Mouse (Mus musculus): Measurements from ENCODE around the gene Nrxn2. TPM values are rescaled to one million over a fixed set of nuclear protein-coding genes. Genes with fewer than 3 reads are reported as not detected.

The Nrxn2 gene
- polyA plus RNA-seq, 1 experiment from 2014 or later: 5.0 TPM

DNA sequence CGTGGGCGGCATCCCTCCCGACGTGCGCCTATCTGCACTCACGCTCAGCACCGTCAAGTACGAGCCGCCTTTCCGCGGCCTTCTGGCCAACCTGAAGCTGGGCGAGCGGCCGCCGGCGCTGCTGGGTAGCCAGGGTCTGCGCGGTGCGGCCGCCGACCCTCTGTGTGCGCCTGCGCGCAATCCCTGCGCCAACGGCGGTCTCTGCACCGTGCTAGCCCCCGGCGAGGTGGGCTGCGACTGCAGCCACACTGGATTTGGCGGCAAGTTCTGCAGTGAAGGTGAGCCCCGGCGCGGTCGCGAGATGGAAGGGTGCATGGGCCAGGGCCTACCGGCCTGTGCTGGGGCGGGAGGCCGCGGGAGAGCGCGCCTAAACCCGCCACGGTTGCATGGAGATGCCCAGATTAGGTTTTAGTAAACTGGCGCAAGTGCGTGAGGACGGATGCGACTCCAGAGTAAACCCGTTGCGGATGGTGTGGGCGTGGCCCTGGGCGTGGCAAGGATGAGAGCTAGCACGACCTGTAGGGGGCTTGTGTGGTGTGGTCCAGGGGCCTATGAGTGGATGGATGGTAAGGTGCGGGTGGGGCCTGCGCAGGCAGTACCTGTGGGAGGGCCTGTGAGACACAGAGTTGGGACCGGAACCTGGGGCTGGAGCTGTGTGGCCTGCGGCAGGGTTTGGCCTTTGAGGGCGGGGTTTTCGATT is 10.1 kb downstream of the Nrxn2 start:
- peak; percentile 72 for DNase-seq (ENCODE audit: low spot score)
- under 1% methylated on average over 60 of the region's 60 CpGs for WGBS
- Histone ChIP-seq H3K4me3 (ENCODE audit: low read depth, low read length) (peak overlapping the region; percentile 35), H3K27me3 (ENCODE audit: control insufficient read depth, insufficient read depth, low read length) (peaks cover 51% of the 10 kb centered on the region), H3K9ac (replicated peaks; ENCODE audit: low read length) (peak overlapping the region; percentile 22), H3K4me1 (ENCODE audit: control insufficient read depth, insufficient read depth, low read length) (peaks cover 13% of the 10 kb centered on the region), H3K27ac (replicated peaks; ENCODE audit: low read depth, low read length) (no peak overlapping the region), H3K9me3 (replicated peaks; ENCODE audit: control insufficient read depth, low read length) (no peaks in the 10 kb centered on the region), H3K36me3 (replicated peaks; ENCODE audit: control insufficient read depth, insufficient read depth, low read depth, low read length) (no peaks in the 10 kb centered on the region), H3K4me2 (ENCODE audit: low read depth, low read length) (peak overlapping the region; percentile 67)
- peak; percentile 37; the same call in 1 of the 2 replicates for ATAC-seq (replicated peaks; ENCODE audit: insufficient number of reproducible peaks, low FRiP score, low TSS enrichment, low read depth)

DNA sequence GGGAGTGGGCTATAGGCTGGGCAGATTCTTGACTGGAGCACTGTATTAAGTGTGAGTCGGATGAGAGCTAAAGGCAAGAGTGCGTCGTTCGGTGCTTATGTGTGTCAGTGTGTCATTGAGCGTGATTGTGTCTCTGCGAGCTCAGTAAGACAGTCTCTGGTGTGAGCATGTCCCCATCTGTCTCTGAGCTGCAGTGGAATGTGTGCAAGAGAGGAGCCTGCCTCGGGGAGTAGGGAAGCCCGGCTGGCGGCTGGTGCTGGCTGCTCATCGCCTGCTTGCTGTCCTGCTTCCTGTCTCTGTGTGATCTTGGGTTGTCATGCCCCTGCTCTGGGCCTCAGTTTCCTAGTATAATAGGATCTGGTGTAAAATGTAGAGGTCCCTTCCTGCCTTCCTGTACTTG is 24.5 kb downstream of the Nrxn2 start:
- ATAC-seq (replicated peaks; ENCODE audit: insufficient number of reproducible peaks, low FRiP score, low TSS enrichment, low read depth): no peak
- Histone ChIP-seq H3K4me1 (ENCODE audit: control insufficient read depth, insufficient read depth, low read length) (no peaks in the 10 kb centered on the region; the same call in 1 of the 2 replicates), H3K36me3 (replicated peaks; ENCODE audit: control insufficient read depth, insufficient read depth, low read depth, low read length) (no peaks in the 10 kb centered on the region), H3K27me3 (ENCODE audit: control insufficient read depth, insufficient read depth, low read length) (no peaks in the 10 kb centered on the region), H3K9me3 (replicated peaks; ENCODE audit: control insufficient read depth, low read length) (no peaks in the 10 kb centered on the region), H3K4me2 (ENCODE audit: low read depth, low read length) (no peak overlapping the region), H3K9ac (replicated peaks; ENCODE audit: low read length) (no peak overlapping the region), H3K27ac (replicated peaks; ENCODE audit: low read depth, low read length) (no peak overlapping the region), H3K4me3 (ENCODE audit: low read depth, low read length) (no peak overlapping the region)
- 59% methylated on average over 10 of the region's 10 CpGs for WGBS
- no peak for DNase-seq (ENCODE audit: low spot score)

DNA sequence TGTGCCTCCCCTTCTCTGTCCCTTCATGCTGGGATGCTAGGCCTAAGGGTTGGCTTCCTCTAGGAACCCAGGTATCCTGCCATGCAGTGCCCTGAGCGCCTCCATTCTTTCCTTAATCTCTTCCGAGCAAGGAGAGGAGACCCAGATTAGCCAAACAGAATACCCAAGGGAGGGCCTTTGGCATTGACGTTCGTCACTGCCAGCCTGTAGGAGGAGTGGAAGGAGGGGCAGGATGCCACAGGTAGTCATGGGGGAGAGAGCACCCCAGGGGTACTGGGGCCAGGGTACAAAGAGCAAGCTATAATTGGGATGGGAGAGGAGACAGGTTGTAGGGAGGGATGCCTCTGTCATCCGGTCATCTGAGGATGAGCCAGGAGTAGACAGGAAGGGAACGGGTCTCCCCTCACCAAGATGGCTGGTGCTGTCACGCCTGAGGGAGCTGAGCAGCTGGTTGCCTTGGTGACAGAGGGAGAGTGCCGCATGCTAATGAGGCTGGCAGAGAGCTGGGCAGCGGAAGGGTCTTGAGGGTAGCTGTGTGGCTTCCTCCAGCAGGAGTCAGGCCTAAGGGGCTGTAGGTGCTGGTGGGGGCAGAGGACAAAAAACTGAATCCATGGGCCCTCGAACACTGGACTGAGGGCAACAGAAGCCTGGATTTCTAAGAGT is 27.4 kb downstream of the Nrxn2 start:
- DNase-seq (ENCODE audit: low spot score): peak; percentile 41
- no peaks in the 10 kb centered on the region; the same call in 1 of the 2 replicates for H3K4me1 ChIP-seq (ENCODE audit: control insufficient read depth, insufficient read depth, low read length)
- no peaks in the 10 kb centered on the region for H3K9me3 ChIP-seq (replicated peaks; ENCODE audit: control insufficient read depth, low read length)
- H3K9ac ChIP-seq (replicated peaks; ENCODE audit: low read length): no peak overlapping the region
- H3K27me3 ChIP-seq (ENCODE audit: control insufficient read depth, insufficient read depth, low read length): no peaks in the 10 kb centered on the region
- ATAC-seq (replicated peaks; ENCODE audit: insufficient number of reproducible peaks, low FRiP score, low TSS enrichment, low read depth): peak; percentile 54
- no peak overlapping the region for H3K27ac ChIP-seq (replicated peaks; ENCODE audit: low read depth, low read length)
- H3K4me3 ChIP-seq (ENCODE audit: low read depth, low read length): no peak overlapping the region
- no peak overlapping the region for H3K4me2 ChIP-seq (ENCODE audit: low read depth, low read length)
- 31% methylated on average over 10 of the region's 10 CpGs for WGBS
- H3K36me3 ChIP-seq (replicated peaks; ENCODE audit: control insufficient read depth, insufficient read depth, low read depth, low read length): no peaks in the 10 kb centered on the region

DNA sequence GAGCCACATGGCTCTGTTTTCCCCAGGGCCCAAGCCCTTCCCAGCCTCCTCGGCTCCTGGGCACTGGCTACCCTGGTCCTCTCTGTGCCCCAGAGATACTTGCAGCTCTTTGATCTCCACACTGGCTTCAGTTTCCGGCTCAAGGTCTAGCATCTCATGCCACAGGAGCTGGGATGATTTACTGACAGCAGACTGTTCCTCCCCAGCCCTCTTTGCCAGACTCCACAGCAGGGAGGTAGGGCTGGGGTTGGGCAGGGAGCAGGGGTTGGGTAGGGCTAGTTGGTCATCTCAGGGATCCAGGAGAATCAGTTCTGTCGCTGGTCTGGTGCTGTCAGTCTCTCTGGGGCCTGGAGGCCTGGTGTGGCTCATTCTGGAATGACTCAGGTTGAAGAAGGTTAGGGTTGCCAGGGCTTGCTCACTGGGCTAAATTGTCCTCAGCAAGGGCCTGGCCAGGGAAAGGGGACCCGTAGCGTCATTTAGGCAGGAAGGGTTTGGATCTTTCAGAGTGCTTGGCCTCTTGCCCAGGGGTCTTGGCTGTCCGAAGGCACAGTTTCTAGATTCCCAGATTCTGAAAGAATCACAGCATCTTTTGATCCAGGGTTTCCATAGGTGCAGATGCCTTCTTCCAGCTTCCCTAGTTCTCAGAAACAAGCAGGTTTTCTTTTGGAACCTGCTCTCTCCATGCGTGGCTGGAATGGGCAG is 28.4 kb downstream of the Nrxn2 start:
- WGBS: 57% methylated on average over 7 of the region's 7 CpGs
- H3K4me1 ChIP-seq (ENCODE audit: control insufficient read depth, insufficient read depth, low read length): no peaks in the 10 kb centered on the region; the same call in 1 of the 2 replicates
- no peak overlapping the region for H3K27ac ChIP-seq (replicated peaks; ENCODE audit: low read depth, low read length)
- ATAC-seq (replicated peaks; ENCODE audit: insufficient number of reproducible peaks, low FRiP score, low TSS enrichment, low read depth): no peak
- H3K27me3 ChIP-seq (ENCODE audit: control insufficient read depth, insufficient read depth, low read length): no peaks in the 10 kb centered on the region
- no peaks in the 10 kb centered on the region for H3K36me3 ChIP-seq (replicated peaks; ENCODE audit: control insufficient read depth, insufficient read depth, low read depth, low read length)
- H3K4me2 ChIP-seq (ENCODE audit: low read depth, low read length): no peak overlapping the region
- no peak overlapping the region for H3K4me3 ChIP-seq (ENCODE audit: low read depth, low read length)
- no peak for DNase-seq (ENCODE audit: low spot score)
- no peak overlapping the region for H3K9ac ChIP-seq (replicated peaks; ENCODE audit: low read length)
- no peaks in the 10 kb centered on the region for H3K9me3 ChIP-seq (replicated peaks; ENCODE audit: control insufficient read depth, low read length)

DNA sequence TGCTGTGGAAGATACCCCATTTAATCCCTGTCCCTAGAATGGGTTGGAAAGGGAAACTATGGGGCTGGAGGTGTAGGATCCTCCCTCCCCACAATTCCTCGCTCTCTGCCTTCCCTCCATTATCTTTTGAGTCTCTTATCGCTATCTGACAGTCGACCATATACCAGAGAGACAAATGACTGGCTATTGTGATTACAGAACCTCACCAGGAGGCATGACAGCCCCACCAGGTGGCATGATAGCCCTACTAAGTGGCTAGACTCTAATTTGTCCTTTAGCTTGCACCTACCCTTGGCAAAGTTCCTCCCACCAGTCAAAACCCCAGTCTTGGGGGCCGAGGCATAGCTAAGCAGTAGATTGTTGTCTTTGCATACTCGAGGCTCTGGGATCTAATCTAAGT is 30.2 kb downstream of the Nrxn2 start:
- Histone ChIP-seq H3K9ac (replicated peaks; ENCODE audit: low read length) (no peak overlapping the region), H3K4me1 (ENCODE audit: control insufficient read depth, insufficient read depth, low read length) (no peaks in the 10 kb centered on the region; the same call in 1 of the 2 replicates), H3K4me2 (ENCODE audit: low read depth, low read length) (no peak overlapping the region), H3K36me3 (replicated peaks; ENCODE audit: control insufficient read depth, insufficient read depth, low read depth, low read length) (no peaks in the 10 kb centered on the region), H3K27me3 (ENCODE audit: control insufficient read depth, insufficient read depth, low read length) (no peaks in the 10 kb centered on the region), H3K9me3 (replicated peaks; ENCODE audit: control insufficient read depth, low read length) (no peaks in the 10 kb centered on the region), H3K4me3 (ENCODE audit: low read depth, low read length) (no peak overlapping the region), H3K27ac (replicated peaks; ENCODE audit: low read depth, low read length) (no peak overlapping the region)
- no peak for ATAC-seq (replicated peaks; ENCODE audit: insufficient number of reproducible peaks, low FRiP score, low TSS enrichment, low read depth)
- WGBS: 45% methylated on average over 5 of the region's 5 CpGs
- no peak for DNase-seq (ENCODE audit: low spot score)

DNA sequence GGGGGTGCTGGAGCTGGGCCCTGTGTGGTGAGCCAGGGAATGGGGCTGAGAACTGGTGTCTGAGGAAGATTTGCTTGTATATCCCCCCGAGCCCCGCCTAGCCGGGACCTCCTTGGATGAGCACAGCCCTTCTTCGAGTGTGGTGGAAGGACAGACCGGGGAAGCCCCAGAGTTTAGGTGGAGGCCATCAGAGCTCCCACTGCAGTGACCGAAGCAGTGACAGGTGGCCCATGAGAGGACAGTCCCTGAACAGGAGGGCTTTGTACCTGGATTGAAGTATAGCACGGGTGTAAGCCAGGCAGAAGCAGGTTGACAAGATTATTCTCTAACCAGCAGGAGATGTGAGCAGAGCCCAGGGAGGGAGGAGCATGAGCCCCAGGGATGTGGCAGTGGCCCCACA is 31.3 kb downstream of the Nrxn2 start:
- H3K36me3 ChIP-seq (replicated peaks; ENCODE audit: control insufficient read depth, insufficient read depth, low read depth, low read length): no peaks in the 10 kb centered on the region
- no peaks in the 10 kb centered on the region for H3K27me3 ChIP-seq (ENCODE audit: control insufficient read depth, insufficient read depth, low read length)
- no peak overlapping the region for H3K4me3 ChIP-seq (ENCODE audit: low read depth, low read length)
- no peak overlapping the region for H3K27ac ChIP-seq (replicated peaks; ENCODE audit: low read depth, low read length)
- WGBS: 73% methylated on average over 7 of the region's 7 CpGs
- ATAC-seq (replicated peaks; ENCODE audit: insufficient number of reproducible peaks, low FRiP score, low TSS enrichment, low read depth) (no peak), DNase-seq (ENCODE audit: low spot score) (no peak)
- no peaks in the 10 kb centered on the region for H3K9me3 ChIP-seq (replicated peaks; ENCODE audit: control insufficient read depth, low read length)
- no peak overlapping the region for H3K9ac ChIP-seq (replicated peaks; ENCODE audit: low read length)
- H3K4me1 ChIP-seq (ENCODE audit: control insufficient read depth, insufficient read depth, low read length): no peaks in the 10 kb centered on the region; the same call in 1 of the 2 replicates
- H3K4me2 ChIP-seq (ENCODE audit: low read depth, low read length): no peak overlapping the region

DNA sequence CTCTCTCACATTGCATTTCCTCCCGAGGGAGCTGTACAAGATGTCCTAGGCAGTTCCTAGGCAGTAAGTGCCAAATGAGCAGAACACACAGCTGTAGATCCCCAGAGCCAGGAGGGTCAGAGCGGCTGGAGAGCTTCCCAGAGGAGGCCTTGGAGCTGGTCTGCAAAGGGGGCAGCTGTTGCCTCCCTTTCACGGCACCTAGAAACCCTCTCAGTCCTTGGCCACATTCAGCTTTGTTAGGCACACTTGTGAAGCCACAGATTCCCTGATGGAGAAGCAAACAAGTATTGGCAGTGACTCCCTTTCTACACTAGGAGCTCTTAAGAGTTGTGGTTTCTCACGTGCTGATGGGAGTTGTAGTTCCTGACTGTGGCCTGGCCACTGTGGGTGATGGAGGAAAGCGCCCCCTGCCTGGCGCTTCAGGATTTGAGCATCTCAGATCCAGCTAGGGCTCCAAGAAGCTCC is 33.5 kb downstream of the Nrxn2 start:
- peak overlapping the region; percentile 33; the same call in 1 of the 2 replicates for H3K9ac ChIP-seq (replicated peaks; ENCODE audit: low read length)
- H3K4me3 ChIP-seq (ENCODE audit: low read depth, low read length): no peak overlapping the region
- 0 out of 2 replicates have a peak, but pooled peaks have one; percentile 56 for ATAC-seq (replicated peaks; ENCODE audit: insufficient number of reproducible peaks, low FRiP score, low TSS enrichment, low read depth)
- H3K27me3 ChIP-seq (ENCODE audit: control insufficient read depth, insufficient read depth, low read length): no peaks in the 10 kb centered on the region
- H3K4me1 ChIP-seq (ENCODE audit: control insufficient read depth, insufficient read depth, low read length): no peaks in the 10 kb centered on the region
- WGBS: 26% methylated on average over 6 of the region's 6 CpGs
- H3K27ac ChIP-seq (replicated peaks; ENCODE audit: low read depth, low read length): no peak overlapping the region
- H3K9me3 ChIP-seq (replicated peaks; ENCODE audit: control insufficient read depth, low read length): no peaks in the 10 kb centered on the region
- DNase-seq (ENCODE audit: low spot score): peak; percentile 88
- H3K36me3 ChIP-seq (replicated peaks; ENCODE audit: control insufficient read depth, insufficient read depth, low read depth, low read length): no peaks in the 10 kb centered on the region
- H3K4me2 ChIP-seq (ENCODE audit: low read depth, low read length): no peak overlapping the region

Data from embryonic facial prominence, embryonic 11.5 days (tissue).